Mouse (Mus musculus) 3134 (cell line): ENCODE results near the gene Kcnk18.

ENCODE experiments used
- DNase-seq: peaks from one replicate; pipeline ENCODE4 v3.0.0-alpha.2; 2011; ENCODE audit warnings: low spot score; ENCODE audit not compliant: insufficient read length; ENCODE audit errors: extremely low read depth

Kcnk18 gene

DNA sequence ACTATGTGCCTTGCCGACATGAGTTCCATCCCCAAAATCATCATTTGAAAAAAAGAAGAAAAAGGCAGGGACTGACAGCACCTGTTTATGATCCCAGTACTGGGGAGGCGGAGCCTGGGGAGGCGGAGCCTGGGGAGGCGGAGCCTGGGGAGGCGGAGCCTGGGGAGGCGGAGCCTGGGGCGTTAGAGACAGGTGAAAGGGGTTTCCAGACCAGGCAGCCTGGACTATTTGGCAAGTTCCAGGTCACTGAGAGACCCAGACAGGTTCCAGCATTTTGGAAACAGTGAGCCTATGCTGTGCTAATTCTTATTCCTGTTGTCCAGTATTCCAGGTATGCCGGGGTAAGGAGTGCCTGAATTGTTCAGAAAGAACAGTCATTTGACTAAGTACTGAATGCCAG lies at the start of gene Kcnk18:
Kcnk18 (plus strand) TSS at position 224 of the 400 bp plus-strand sequence.
- DNase-seq: no peak

DNA sequence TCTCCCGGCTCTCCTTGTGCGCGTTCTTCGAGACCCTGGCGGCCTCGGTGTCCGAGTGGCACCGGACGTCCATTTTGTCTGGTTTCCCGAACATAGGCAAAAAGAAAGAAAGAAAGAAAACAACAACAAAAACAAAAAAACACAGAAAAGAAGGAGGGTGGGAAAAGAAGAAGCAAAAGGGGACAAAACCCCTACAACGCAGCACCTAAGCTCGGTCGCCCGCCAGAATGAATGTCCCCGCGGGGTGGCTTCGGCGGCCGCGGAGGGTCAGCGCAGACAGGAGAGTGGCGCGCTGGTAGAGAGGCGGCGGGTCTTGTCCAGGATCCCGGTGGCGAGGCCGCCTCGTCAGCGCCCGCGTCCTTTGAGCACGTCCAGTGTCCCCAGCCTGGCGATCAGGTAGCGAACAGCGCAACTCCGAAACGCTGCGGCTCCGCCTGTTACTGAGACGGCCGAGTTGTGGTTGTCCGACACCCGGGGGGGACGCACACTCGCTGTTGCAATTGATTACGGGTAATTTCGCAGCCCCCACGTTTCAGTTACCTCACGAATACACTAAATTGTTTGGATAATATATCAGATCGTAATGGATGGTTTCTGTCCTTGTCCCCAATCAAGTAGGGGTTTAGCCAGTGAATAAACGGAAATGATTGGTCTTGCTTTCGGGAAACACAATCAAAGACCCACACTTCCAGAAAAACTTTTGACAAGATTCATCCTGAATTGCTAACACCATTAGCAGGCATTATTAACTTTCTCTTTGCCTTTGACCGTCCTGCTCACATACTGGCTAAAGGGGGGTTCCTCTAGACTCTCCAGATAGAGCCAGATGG lies 48.9 kb upstream of the Kcnk18 start, which contains the start of gene Vax1:
Vax1 (minus strand) TSS at position 121 of the 830 bp plus-strand sequence.
- no peak for DNase-seq

DNA sequence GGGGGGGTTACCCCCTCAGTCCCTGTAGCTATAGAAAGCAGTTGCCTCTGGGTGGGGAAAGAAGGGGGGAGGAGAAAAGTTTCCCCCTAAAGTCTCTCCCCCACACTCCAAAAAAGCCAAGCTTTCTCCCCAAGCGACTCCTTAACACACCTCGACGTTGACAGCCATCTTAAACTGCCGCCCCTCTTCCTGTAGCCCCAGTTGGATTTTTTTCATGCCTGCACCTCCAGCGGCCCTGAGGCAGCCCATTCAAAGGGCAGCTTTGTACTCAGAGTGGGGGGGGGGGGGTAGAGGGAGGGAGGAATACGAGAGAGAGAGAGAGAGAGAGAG lies 48.3 kb upstream of the Kcnk18 start:
- no peak for DNase-seq

DNA sequence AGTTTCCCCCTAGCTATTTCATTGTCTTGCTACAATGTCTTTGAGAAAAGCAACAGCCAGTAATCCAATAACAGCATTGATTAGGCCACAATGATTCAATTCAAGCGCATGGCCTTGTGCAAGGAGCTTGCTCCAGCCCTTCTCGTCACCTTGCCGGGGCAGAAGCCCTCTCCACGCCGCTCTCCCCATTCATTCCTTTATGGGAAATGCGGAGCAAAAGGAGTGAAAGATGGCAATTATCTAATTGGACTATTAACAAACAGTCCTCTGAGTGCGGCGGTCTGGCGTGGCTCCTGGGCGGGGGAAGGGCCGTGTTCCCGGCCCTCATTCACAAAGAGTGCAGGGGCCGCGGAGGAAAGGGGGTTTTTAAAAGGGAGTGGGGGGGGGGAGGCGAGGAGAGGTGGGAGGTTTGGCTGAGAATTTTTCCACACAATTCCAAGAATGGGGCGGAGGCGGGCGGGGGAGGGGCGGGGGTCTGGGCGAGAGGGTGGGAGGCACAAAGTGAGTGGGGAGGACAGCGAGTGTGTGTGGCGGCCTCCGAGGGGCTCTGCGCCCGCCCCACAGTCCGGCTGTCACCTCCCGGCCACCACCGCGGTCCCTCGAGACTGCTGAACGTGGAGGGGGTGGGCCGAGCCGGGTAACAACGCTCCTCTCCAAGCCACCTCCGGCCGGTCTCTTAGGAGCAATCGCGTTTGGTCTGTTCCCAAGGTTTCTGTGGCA lies 47.7 kb upstream of the Kcnk18 start:
- no peak for DNase-seq

DNA sequence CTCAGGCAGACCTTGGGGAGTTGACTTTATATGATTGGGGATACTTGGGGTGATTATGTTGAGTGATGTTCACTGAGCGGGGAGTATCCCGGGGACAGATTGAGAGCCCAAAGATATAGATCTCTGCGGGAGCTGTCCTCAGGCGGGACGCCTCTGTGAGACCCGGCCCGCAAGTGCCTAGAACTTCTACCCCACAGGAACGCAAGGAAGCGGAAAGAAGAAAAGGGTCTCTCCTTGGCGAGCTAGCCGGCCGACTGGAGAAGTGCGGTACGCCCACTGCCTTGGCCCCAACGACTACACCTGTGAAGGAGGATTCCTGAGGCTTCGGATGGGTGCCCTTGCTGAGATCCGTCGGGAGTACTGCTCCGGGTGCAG lies 47.2 kb upstream of the Kcnk18 start:
- no peak for DNase-seq

DNA sequence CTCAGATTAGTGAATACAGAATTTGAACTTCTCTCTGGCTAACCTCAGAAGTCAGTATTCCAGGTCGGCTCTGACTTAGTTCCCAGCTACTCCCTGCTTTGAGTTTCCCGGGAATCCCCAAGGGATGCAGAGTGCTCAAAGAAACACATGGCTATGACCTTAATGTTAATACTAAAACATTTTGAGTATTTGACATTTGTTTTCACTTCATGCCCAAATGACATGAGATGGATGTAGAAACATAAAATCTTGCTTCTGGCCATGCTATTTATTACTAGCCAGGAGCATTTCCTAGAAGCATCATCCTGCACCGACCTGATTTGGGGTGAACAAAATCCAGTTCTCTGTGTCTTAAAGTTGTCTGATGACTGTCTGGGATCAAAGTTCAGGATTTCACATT lies 46.2 kb upstream of the Kcnk18 start:
- DNase-seq: no peak

DNA sequence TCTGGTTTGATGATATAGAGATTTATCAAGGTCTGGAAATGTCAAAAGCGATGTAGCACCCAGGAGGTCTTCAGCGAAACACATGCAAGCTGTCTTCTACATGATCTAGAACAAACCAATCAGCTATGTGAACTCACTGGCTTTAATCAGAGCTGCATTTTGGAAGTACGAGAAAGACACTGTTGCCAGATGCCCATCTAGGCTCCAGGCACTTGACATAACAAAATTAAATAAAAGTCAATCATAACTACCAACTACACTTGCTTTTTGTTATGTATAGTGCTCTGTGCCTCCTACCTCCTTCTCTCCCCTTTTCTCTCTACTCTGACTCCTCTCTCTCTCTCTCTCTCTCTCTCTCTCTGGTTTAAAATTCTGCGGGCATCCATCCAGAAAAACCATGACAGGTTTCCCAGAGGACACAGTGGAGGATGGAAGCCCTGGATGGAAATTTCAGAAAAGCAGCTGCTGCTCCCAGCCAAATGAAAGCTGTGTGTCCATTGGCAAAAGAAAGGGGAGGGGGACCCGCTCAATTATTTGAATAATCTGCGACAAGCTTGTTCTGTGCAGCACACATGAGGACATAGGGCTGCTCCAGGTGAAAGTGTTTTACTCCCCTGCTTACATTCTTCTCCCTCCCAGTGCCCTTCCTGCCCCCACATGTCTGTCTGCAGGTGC lies 45.5 kb upstream of the Kcnk18 start:
- DNase-seq: no peak

DNA sequence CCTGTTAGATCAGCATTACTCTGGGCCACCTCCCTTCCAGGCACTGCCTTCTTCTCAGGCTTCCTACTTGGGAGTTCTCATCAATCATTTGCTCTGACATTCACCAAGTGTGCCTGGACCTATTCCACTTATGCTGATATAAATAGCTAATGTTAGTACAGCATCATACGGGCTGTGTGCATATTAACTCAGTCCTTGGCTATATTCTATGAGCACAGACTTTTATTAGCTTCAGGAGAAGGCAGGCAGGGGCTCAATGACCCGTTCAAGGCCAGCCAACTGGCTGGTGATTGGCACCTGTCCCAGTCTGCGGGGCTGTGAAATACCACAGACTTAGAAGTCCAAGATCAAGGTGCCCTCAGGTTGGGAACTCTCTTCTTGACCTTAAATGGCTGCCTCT lies 35.0 kb upstream of the Kcnk18 start:
- DNase-seq: no peak

DNA sequence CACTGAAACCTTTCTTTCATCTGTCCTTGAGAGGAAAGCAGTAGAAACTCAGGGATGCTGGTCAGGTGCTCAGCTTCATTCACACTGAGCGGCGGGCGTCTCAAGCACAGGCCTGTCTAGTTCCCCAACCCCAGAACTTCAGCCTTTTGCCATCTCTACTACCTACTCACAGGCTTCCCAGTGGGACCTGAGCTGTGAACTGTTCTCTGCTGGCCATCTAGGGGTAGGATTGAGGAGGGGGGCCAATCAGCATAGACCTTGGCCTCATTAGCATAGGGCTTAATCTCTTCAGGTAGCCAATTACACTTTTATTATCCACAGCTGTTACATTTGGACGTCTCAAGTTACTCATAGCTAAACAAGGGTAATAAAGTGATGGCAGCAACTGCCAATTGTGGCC lies 30.0 kb upstream of the Kcnk18 start:
- DNase-seq: no peak

DNA sequence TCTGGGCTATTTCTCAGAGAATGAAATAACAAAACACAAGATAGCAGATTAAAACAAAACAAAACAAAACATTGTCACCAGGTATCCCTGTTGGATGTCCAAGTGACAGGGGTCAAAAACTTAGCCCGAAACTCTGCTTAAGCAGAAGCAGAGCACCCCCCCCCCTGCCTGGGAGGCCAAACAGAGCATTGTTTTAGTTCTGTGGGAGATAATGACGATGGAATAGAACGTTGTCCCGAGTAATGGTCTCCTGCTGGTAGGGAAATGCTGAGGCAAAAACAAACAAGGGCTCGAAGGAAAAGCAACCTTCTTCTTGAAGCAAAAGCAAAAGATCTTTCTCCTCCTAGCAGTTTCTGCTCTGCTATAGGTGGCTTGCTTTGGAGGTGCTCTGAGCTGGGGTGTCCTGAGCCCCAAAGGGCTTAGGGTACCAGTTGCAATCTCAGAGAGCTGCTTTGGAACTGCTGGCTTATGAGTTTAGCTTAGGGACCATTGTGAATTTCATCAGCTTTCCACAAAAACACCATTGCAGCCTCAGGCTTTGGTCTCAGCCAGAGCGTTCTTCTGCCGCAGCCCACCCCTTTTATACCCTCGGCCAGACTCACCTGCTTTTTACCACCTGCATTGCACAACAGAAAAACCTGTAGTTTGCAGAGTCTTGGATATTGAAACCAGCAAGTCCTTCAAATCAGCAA lies 28.4 kb upstream of the Kcnk18 start:
- DNase-seq: no peak

DNA sequence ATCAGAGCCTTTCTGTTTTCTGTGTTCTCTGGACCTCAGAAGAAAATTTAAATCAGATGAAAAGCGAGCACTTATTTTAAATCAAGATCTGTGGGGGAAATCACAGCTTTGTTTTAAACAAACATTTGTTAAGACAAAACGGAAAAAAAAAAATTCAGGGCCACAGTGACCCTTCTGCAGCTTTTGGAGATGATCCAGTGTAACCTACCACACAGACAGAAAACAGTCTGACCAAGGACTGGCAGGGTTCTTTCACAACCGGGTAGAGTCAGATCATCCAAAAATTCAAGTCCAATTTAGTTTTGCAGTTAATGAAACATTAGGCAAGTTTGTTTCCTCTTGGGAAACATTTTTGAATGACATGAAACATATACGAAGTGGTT lies 27.9 kb upstream of the Kcnk18 start:
- no peak for DNase-seq

DNA sequence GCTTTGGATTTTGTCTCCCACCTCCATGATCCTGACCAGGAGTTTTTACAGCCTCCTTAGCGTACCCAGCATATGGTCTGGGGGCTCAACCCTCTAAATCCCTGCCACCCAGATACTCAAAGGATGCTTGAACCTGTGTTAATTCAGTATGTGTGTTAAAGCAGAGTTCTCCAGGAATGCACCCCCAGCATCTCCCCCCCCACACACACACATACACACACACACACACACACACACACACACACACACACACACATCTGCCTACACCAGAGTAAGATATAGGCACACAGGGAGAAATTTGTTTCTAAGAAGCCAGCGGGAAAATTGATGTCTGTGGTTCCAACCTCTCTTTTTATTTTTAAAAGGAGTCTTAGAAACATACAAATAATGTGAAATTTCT lies 26.5 kb upstream of the Kcnk18 start:
- DNase-seq: no peak

DNA sequence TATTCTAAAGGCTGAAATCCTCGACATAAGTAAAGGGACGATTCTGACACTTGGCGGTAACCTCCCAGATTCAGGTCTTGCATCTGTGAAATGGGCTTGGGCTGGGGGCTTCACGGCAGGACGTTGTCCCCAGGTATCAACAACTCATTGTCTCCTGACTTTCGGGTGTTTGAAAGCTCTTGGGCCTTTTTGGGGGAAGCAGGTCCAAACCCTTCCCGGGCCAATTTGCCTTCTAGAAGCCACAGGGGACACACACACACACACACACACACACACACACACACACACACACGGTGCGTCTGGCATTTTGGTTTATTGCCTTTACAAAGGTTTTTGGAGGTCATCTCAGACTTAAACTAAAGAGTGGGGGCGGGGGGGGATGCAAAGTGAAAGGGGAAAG lies 25.6 kb upstream of the Kcnk18 start:
- DNase-seq: no peak

DNA sequence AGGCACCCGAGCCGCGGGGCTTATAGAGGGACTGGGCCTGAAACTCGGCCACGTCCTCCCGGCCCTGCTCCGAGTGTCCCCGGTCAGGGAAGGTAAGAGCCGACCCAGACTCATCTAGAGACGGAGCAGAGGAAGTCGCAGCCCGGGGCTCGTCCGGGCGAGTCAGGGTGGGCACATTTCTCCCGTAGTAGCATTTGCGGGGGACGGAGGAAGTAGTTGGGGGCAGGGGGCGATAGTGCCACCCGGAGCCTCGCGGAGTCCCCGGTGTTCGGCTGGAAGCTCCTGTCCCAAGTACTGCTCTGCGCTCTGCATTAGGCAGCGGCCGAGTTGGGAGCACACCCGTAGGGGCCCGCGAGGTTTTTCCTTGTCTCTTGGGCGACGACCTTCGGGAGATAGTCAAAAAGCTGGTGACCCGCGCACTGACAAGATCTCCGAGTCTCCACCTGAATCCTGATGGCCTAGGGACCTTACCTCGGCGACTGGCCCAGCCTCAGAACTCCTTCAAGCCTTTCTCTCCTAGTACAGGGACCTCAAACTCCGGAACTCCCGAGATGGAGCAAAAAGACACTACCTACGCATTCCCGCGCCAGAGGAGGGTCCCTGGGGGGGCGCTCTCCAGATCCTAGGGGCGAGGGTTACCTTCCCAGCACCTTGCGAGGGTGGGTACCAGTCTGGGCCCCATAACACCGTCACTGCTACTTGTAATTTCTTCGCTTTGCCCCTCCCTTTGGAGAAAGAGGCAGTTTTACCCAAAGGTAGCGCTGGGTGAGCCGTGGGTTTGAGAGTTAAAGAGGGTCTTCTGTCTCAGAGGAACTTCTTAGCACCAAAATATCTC lies 24.8 kb upstream of the Kcnk18 start:
- no peak for DNase-seq

DNA sequence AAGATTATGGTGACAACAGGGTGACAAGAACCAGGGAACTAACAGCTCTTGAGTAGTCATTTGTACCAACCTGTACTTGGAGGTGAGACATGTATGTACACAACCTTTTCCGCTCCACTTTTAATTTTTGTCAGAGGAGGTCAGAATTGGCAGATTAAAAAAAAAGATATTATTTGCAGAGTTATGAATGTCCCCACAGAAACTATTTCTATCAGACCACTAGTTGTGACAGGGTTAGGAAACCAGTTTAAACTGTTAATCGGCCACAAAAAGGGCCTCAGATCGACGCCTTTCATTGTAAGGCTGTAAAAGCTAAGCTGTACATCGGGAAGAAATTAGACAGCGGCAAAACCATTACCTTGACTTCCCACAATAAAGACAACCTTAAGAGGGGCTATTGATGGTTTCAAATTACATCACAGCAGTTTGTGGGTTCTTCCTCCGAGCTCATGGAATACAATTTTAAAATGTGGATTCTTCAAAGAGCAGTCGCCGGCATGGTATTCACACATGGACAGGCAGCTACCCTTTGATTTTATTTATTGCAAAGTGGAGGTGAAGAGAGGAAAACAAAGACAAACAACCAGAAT lies 23.7 kb upstream of the Kcnk18 start:
- DNase-seq: no peak

DNA sequence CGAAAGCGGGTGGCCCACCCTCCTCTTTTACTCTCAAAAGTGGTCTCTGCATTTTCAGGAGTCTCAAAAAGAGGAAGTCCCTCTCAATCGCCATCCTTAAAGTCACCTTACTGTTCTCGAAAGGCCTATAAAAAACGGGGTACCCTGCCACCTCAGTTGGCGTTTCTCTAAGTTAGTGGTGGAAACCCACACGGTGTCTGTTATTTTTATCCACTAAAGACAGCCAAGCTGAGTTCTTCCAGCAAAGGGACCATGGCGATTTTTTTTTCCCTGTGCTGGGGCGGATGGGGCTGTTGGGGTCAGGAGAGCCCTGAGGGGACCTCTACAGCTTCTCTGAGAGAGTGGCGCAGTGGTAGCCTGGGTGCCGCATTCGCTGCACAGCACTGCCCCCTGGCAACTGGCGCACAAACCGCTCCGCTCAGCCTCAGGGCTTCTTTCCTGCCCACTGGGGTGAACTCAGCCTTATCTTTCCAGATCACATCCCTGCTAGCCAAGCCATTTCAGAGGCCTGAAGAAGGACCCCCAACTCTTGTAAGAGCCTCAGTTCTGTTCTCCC lies 22.8 kb upstream of the Kcnk18 start:
- no peak for DNase-seq

DNA sequence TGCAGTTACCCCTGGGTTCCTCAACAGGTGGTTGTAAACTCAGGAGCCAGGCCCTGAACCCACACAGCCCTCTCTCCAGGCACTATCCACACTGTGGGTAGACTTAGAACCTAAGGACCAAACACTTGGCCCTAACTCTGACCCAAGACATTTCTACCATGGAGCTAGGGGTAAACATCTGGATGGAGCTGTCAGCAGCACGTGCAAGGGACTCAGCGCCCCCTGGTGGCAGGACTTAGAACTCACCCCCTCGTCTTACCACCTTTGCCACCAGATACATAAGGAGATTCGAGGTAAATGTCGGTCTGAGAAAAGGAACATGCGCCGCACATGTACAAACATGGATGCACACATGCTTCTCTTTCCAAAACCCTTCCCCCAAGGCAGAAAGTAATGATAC lies 20.9 kb upstream of the Kcnk18 start:
- DNase-seq: no peak

DNA sequence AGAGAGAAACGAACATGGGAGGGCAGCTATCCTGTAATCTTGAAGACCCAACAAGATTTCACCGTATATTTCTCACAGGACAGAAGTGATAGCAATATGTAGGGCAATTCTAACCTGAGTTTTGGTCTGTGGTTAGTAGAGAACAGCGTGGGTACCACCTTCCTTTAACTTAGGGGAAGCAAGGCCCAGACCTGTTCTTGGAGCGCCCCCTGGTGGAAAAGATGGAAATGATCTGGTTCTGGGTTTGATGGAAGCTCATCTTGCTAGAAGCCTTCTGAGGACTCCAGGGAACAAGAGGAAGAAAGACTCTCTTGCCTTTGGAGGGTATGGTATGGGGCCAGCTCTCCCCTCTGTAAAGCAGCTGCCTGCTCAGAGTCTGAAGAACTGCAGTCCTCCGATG lies 10.5 kb upstream of the Kcnk18 start:
- DNase-seq: no peak

DNA sequence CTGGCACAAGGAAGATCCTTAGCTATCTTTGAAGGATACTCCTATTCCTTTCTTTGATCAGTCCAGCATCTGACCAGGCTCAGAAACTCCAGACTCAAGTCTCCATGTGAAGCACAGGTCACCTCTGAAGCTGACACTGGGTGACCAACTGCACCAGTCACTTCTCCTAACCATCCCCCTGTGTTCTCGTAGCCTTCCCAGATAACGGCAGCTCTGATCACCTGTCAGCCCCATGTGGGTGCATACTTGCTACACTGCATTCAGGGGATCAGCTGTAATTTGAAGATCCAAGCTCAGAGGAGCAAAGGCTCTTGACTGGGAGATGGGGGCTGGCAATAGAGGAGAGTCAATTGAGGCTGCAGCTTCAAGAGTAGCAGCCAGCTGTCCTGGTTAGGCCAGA lies 10.0 kb upstream of the Kcnk18 start:
- DNase-seq: no peak

DNA sequence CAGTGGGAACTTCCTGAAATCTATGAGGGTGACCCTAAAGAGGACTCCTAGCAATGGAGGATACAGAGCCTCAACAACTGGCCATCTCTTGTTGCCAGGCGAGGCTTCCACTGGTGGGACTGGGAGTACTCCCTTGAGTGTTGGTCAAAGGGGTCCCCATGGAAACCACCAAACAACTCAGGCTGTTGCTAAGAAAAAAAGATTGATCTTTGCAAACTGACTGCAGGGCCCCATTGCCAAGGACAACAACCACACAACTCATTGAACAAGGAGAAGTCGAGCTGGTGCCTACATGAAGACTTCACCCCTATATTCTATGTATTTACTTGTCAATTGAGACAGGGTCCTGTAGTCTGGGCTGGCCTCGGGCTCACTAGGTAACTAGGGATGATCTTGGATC lies 2.1 kb upstream of the Kcnk18 start:
- DNase-seq: no peak
